Mouse (Mus musculus) spleen, postnatal 10 days (tissue): ENCODE measurements at regions not wholly inside any gene's neighbourhood (a gene's known extent, or its start where the extent isn't known, plus 50 kb on each side); places are given as distances from the start of the nearest gene placed in this dataset.

ENCODE experiments used
- DNase-seq, 2 experiments: peaks; one replicate each; pipeline ENCODE4 v3.0.0; 2021 to 2022; ENCODE audit warnings: low spot score in 2 of 2

GRCm38 (mm10) chr3:48911758-48912157 lies 845.4 kb downstream of the Pcdh18 start:
- no peak for DNase-seq

DNA sequence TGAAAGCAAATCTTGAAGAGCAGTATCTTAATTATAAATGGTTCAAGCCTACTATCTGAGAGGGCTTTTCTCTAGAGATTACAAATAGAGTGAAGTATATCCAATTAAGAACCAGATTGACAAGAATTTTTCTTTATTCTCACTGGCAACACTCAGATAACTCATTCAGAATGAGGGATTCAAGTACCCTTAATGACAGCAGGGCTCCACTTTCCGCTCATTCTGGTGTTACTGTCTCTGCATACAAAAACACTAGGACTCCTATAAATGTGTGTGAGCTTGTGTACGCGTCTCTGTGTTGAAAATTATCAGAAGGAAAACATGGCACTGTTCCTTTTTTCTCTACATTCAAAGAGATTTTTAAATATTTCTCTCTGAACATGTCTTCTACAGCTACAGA lies 866.7 kb downstream of the Pcdh18 start:
- no peak for DNase-seq

DNA sequence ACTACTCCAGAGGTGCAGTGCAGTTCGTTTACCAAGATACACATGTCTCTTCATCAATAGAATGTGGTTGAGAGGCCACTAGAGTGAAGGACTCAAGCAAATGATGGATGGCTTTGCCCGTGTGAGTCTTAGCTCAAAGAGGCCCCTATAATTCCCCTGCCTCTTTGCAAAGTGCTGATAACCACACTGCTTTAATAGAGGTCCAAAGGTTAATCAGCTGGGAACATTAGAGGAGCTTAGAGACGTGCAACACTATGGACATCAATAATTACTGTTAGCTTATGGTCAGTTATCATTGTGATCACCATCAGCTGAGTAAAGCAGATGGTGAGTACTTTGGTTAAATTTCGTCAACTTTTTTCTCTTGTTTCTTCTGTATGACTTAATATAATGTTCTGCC lies 869.2 kb downstream of the Pcdh18 start:
- no peak for DNase-seq

- no peak for DNase-seq
These were observed 887.6 kb downstream of the Pcdh18 start for GRCm38 (mm10) chr3:48869527-48869926.

DNA sequence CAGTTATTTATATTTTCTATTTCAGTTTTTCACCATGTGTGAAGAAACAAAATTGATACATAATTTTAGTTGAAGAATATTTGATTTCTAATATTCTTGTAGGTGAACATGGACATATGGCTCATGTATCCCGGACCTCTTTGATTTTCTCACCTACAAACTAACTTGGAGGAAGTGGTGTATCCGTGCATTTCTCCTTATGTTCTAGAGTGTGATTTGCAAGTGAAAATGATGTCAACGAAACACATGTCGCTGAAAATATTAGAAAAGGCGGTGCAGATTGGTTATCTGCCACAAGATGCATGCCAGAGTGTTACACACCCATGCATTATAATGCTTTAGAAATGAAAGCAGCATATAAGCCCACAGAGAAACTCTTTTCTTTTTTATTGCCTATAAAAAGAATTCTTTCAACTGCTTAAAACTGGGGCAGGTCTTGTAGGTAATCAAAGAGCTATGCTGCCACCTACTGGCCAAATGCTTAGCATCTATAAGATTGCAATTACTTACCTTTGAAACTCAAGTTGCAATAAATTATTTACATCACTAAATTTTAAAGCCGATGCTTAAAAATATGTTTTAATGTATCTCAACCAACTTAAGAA lies 911.0 kb downstream of the Pcdh18 start:
- peak in 1 of 2 experiments; percentile 38 for DNase-seq

DNA sequence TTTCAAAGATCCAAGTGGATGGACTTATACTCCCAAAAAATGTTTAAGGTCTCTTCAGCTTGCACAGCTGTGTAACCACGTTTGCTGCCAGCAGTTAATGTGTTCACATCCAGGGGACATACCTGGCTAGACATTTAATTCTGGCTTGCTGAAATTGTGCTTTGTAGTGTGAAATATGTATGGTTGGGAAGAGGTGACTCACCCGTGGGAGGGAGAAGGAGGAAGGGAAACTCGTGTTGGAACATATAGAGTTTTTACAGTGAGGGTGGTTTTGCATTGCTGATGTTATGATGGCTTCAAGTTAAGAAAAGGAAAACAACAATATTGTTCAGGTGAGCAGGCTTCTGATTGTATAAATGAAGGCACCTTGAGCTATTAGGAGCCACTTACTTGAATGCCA lies 916.4 kb downstream of the Pcdh18 start:
- no peak for DNase-seq

GRCm38 (mm10) chr3:48823360-48823759 lies 933.8 kb downstream of the Pcdh18 start:
- no peak for DNase-seq

DNA sequence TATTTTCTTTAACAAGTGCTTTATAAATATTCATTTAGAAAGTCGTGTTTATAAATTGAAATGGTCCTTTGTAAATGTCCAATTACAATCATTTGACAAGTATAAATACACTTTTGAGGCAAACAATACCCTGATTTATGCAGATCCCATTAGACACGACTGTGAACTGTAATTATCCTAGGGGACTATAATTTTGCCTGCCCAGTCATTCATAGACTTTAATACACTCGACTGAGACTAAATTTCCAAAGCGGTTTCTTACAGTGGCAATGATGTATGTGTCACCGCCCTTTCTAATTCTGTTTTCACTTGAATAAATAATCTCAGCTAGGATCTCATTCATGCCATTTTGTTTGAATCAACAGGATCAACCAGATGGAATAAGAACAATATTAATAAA lies 952.7 kb downstream of the Pcdh18 start:
- DNase-seq: no peak

DNA sequence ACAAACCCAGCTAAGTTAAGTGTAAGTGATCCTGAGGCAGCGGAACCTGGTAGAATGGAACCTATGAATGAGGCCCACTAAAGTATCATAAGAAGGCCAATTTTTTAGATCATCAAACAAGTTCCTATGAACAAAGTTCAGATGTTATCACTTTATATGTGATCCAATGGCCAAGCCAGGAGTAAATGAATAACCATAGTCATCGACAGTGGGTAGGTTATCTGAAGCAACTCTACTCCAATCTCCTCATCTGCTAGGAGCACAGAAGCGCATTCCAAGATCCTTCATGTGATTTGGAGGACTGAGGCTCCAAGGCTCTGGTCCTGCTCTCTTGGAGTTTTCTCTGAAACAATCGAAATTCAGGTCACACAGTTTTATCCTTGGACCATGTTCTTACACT lies 985.4 kb downstream of the Pcdh18 start:
- DNase-seq: no peak
